ENCODE assay signal across 9 mouse cellular contexts in genomic region chr1:132982728-132983127, GRCm38 (mm10). TPM values are rescaled to one million over a fixed set of nuclear protein-coding genes. Genes with fewer than 3 reads are reported as not detected.
DNase-seq lines count a peak whose midpoint lies in the region; ATAC-seq and TF ChIP-seq lines count a peak whose summit lies in the region.
"Had no signal": no experiment of that assay in that cellular context is flagged by ENCODE, and none has a peak within 500 bp of the region (broad histone marks: within the 10 kb centered on the region; RNA-seq: fewer than 3 reads in every experiment).

No protein-coding gene starts in this region.

- peaks cover 0 to 20% of the 10 kb centered on the region in 2 experiments; a peak in 3 of 4 replicates for H3K4me1 ChIP-seq in ES-E14 (ENCODE audit: control insufficient read depth in 2 of 2, insufficient read depth in 2 of 2, low read length in 2 of 2, poor library complexity in 1 of 2)
- no peaks in the 10 kb centered on the region for H3K4me1 ChIP-seq in forebrain, embryonic 14.5 days (ENCODE audit: control insufficient read depth, insufficient read depth, low read length)
- H3K4me1 ChIP-seq: heart, embryonic 15.5 days had no signal

- in situ Hi-C loops in ES-E14 (cut with MboI; ENCODE audit: low sequenced_read_pairs in 2 of 2, unreplicated experiment in 2 of 2) = no loop called here

- intact Hi-C loops in left cerebral cortex, postnatal 10 days (cut with DNase I) = loop anchor here (2.0 kb wide), 1 partner anchor 224 kb away; no protein-coding TSS in a partner anchor

- H3K9ac ChIP-seq in ES-E14 (ENCODE audit: insufficient read depth, low read depth, low read length, poor library complexity, severe bottlenecking) = no peak overlapping the region
- H3K9ac ChIP-seq in forebrain, embryonic 14.5 days (ENCODE audit: low read length) = no peak overlapping the region
- H3K9ac ChIP-seq: heart, embryonic 15.5 days had no signal

- H3K27me3 ChIP-seq in forebrain, embryonic 14.5 days (replicated peaks; ENCODE audit: control insufficient read depth, insufficient read depth, low read length) = no peaks in the 10 kb centered on the region
- H3K27me3 ChIP-seq: heart, embryonic 15.5 days had no signal

- peak; percentile 78 for ATAC-seq in forebrain, embryonic 14.5 days
- ATAC-seq in monocyte, adult 5-6 weeks (replicated peaks; ENCODE audit: insufficient number of reproducible peaks, low FRiP score, low TSS enrichment, poor library complexity, severe bottlenecking) = peak; percentile 69; the same call in 1 of the 2 replicates

- no peak overlapping the region for H3K4me3 ChIP-seq in ES-E14 (ENCODE audit: insufficient read depth in 1 of 2, low read depth in 1 of 2, low read length in 2 of 2, poor library complexity in 1 of 2, severe bottlenecking in 1 of 2)
- H3K4me3 ChIP-seq in forebrain, embryonic 14.5 days (ENCODE audit: low read depth, low read length) = no peak overlapping the region
- H3K4me3 ChIP-seq: heart, embryonic 15.5 days had no signal

- 68% methylated on average over 7 of the region's 7 CpGs for WGBS in forebrain, embryonic 14.5 days

- H3K36me3 ChIP-seq in ES-E14 (ENCODE audit: control insufficient read depth, insufficient read depth, low read length, poor library complexity, severe bottlenecking) = peaks cover 28% of the 10 kb centered on the region
- peaks cover 42% of the 10 kb centered on the region for H3K36me3 ChIP-seq in forebrain, embryonic 14.5 days (ENCODE audit: control insufficient read depth, insufficient read depth, low read length)

- H3K4me2 ChIP-seq in forebrain, embryonic 14.5 days (ENCODE audit: low read length) = no peak overlapping the region
- H3K4me2 ChIP-seq: heart, embryonic 15.5 days had no signal

- H3K9me3 ChIP-seq in ES-E14 (ENCODE audit: control insufficient read depth, insufficient read depth, low read depth, low read length) = no peaks in the 10 kb centered on the region
- H3K9me3 ChIP-seq in forebrain, embryonic 14.5 days (replicated peaks; ENCODE audit: control insufficient read depth, low read length) = no peaks in the 10 kb centered on the region
- H3K9me3 ChIP-seq: heart, embryonic 15.5 days had no signal

- DNase-seq in 416B (ENCODE audit: low read depth) (peak; percentile 74), ES-E14 (ENCODE audit: low read depth, low spot score) (peak; percentile 74)
- peak; percentile 56 for DNase-seq in cerebellum, adult 11-12 months
- peak; percentile 86 for DNase-seq in forebrain, embryonic 14.5 days (ENCODE audit: low spot score)
- DNase-seq in induced T-regulatory cell, adult 2 months (ENCODE audit: low read depth) = peak; percentile 64
- DNase-seq in left cerebral cortex, postnatal 10 days (ENCODE audit: extremely low spot score in 1 of 2, low spot score in 2 of 2) = peak; percentile 74 to 79
- DNase-seq in telencephalon, adult 2 months (ENCODE audit: low read depth, low spot score) = peak; percentile 31

- no peak overlapping the region for H3K27ac ChIP-seq in ES-E14 (ENCODE audit: insufficient read depth, low read depth, low read length, poor library complexity, severe bottlenecking)
- no peak overlapping the region for H3K27ac ChIP-seq in forebrain, embryonic 14.5 days (ENCODE audit: low read depth, low read length)
- H3K27ac ChIP-seq: heart, embryonic 15.5 days had no signal

TF ChIP-seq in ES-E14, 5 proteins besides CTCF, POLR2A, EP300 and RAD21:
- TF ChIP-seq ZC3H11A (IDR thresholded peaks at IDR 0.05; ENCODE audit: borderline replicate concordance, low read depth, low read length) (no peak), ZNF384 (IDR thresholded peaks at IDR 0.05; ENCODE audit: low read depth, low read length) (no peak)

RNA-seq across cellular contexts. Expression of gene Mdm4, which starts 47.6 kb away (rescaled TPM):
- total RNA-seq in ES-E14 (2012; rRNA removed) = 136 and 254 TPM in 2 replicates
- polyA plus RNA-seq in forebrain, embryonic 14.5 days (2014; fragmentation: Nextera tagmentation; extraction: Ambion mirVana) = 35.7 and 47.9 TPM in 2 replicates
- 10 to 100 TPM; 78.7 to 82.2 TPM for total RNA-seq in left cerebral cortex, postnatal 10 days (2021)
- 113 to 271 TPM (median 138 TPM) in 3 replicates for total RNA-seq in monocyte, adult 5-6 weeks (2017)

Comparison
In these comparisons a context has a peak if more than half of its experiments do, and no peak if none do; other contexts are left out.
1. DNase-seq: peak in every context shown above with its lines; median percentile 86 in forebrain, embryonic 14.5 days; 76 in left cerebral cortex, postnatal 10 days; 74 in 416B; 74 in ES-E14; 64 in induced T-regulatory cell, adult 2 months; 56 in cerebellum, adult 11-12 months; 31 in telencephalon, adult 2 months.